Mouse (Mus musculus) liver, embryonic 13.5 days (tissue): Measurements from ENCODE around the gene Apbb1ip. TPM values are rescaled to one million over a fixed set of nuclear protein-coding genes. Genes with fewer than 3 reads are reported as not detected.

Experiments
- ATAC-seq: fragments of 200-750 bp; cut with Nextera tagmentation; 2 replicates; pipeline ENCODE4 v1.8.0; 2017; ENCODE audit warnings: low read depth, mild to moderate bottlenecking, moderate number of reproducible peaks, moderate library complexity
- DNase-seq: peaks from one replicate; pipeline ENCODE4 v3.0.0; 2022
- H3K27ac ChIP-seq: fragments of 300-500 bp; sonication (generic); 2 replicates; pipeline ENCODE4 v1.5.1; 2015; ENCODE audit warnings: moderate library complexity, mild to moderate bottlenecking, inconsistent platforms
- H3K27me3 ChIP-seq: fragments of 300-500 bp; sonication (generic); 2 replicates; pipeline ENCODE4 v1.6.1; 2015; ENCODE audit warnings: mild to moderate bottlenecking, inconsistent platforms
- H3K36me3 ChIP-seq: fragments of 300-500 bp; sonication (generic); 2 replicates; pipeline ENCODE4 v1.6.1; 2015; ENCODE audit warnings: mild to moderate bottlenecking, inconsistent platforms
- H3K4me1 ChIP-seq: fragments of 300-500 bp; sonication (generic); replicated peaks from 2 replicates; pipeline ENCODE4 v1.6.1; 2015; ENCODE audit warnings: inconsistent platforms
- H3K4me2 ChIP-seq: fragments of 300-500 bp; sonication (generic); 2 replicates; pipeline ENCODE4 v1.6.1; 2015; ENCODE audit warnings: inconsistent platforms, mild to moderate bottlenecking, moderate library complexity
- H3K4me3 ChIP-seq: fragments of 300-500 bp; sonication (generic); replicated peaks from 2 replicates; pipeline ENCODE4 v1.5.1; 2015; ENCODE audit warnings: mild to moderate bottlenecking, inconsistent platforms
- H3K9ac ChIP-seq: fragments of 300-500 bp; sonication (generic); 2 replicates; pipeline ENCODE4 v1.6.1; 2015; ENCODE audit warnings: mild to moderate bottlenecking, inconsistent platforms
- H3K9me3 ChIP-seq: fragments of 300-500 bp; sonication (generic); replicated peaks from 2 replicates; pipeline ENCODE4 v1.6.1; 2016; ENCODE audit warnings: inconsistent platforms
- WGBS: fragments of 180-500 bp; shearing (Covaris S2); methylation state at CpG from one replicate; pipeline ENCODE4 v1.1.7; 2015; ENCODE audit not compliant: insufficient replicate concordance; 5-methylcytosine and 5-hydroxymethylcytosine counted together
- polyA plus RNA-seq: library from polyadenylated mRNA; unstranded; fragments of >200 nt; fragmentation: Nextera tagmentation; extraction: Ambion mirVana; gene quantifications from 2 replicates; pipeline ENCODE4 v1.2.1, GENCODE M21; 2015

Gene Apbb1ip
- polyA plus RNA-seq, 1 experiment from 2014 or later, result 17.2 TPM

DNA sequence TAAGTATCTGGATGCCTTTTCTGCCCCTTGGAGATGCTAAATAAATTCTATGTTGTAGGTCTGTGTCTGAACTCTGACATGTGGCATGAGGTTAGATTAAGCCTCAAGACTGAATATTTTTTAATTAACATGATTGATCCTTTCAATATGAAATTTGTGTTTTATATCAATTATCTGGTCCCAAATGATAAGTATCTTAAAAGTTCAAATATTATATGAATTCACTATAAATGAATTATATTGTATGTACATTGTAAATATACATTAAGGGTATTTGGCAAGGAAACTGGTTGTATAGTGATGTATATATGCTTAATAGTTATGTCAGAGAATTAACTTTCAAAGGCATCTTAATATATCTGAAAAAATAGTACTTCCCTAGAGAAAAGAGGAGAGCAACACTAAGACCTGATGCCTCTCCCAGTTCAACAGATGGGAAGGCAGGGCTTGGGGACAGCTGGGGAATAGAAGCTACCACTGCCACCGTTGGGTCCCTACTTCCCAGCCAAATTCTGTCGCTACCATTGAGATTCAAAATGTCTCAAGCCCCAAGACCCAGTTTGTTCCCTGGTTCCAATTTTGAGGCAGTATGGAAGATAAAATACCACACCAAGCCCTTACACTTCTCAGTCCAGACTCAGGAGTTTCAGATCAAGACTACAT is 2.8 kb downstream of the Apbb1ip start:
- DNase-seq (no peak), ATAC-seq (no peak)
- Histone ChIP-seq H3K27me3 (no peaks in the 10 kb centered on the region), H3K27ac (peak overlapping the region; percentile 73), H3K9me3 (no peaks in the 10 kb centered on the region), H3K36me3 (no peaks in the 10 kb centered on the region), H3K9ac (peak overlapping the region; percentile 60), H3K4me1 (peaks cover 71% of the 10 kb centered on the region), H3K4me2 (peak overlapping the region; percentile 50), H3K4me3 (no peak overlapping the region)
- WGBS, result 68% methylated on average over 2 of the region's 2 CpGs

DNA sequence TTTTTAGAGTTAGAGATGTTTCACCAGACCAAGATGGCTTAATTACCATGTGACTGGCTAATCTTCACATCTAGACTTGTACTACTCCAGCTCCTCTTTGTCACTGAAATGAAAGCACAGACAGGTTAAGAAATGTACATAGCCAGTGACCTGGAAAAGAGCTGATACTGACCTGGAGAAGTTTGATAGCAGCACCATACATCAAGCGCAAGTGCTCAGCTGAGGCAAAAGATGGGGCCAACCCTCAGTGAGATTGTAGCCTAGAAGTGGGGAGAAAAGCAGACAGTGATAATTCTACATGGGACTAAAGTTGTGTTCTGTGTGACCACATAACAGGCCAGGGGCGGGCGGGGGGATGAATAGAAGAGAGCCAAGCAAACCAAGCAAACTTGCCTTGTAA is 3.9 kb downstream of the Apbb1ip start:
- Histone ChIP-seq H3K36me3 (no peaks in the 10 kb centered on the region), H3K4me1 (peaks cover 76% of the 10 kb centered on the region), H3K4me3 (no peak overlapping the region), H3K9ac (no peak overlapping the region), H3K27ac (peak overlapping the region; percentile 44), H3K27me3 (no peaks in the 10 kb centered on the region), H3K9me3 (no peaks in the 10 kb centered on the region), H3K4me2 (peak overlapping the region; percentile 26)
- WGBS, result 41% methylated on average over 3 of the region's 3 CpGs
- ATAC-seq, result peak; percentile 50
- peak; percentile 23 for DNase-seq

DNA sequence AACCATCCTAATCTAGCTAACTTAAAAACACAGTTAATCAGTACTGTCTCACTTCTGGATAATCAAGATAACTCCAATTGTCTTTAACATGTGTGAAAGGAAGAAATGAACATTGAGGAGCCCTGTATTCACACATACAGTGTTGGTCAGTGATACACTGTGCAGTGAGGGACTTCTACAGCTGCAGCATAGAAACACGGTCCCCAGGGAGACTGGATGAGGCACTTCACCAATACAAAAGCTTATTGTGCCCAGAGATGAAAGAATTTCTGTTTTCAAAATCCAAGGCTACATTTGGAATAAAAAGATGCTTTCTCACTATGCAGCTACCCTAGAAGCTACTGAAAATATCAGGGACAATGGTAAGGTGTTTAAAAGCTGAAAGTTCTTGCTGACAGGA is 7.0 kb downstream of the Apbb1ip start:
- DNase-seq, result no peak
- ATAC-seq, result no peak
- Histone ChIP-seq H3K4me2 (no peak overlapping the region), H3K27me3 (no peaks in the 10 kb centered on the region), H3K36me3 (no peaks in the 10 kb centered on the region), H3K4me1 (peaks cover 68% of the 10 kb centered on the region), H3K9me3 (no peaks in the 10 kb centered on the region), H3K4me3 (no peak overlapping the region), H3K9ac (no peak overlapping the region), H3K27ac (peak overlapping the region; percentile 81)
- 58% methylated on average over 1 of the region's 1 CpGs for WGBS

DNA sequence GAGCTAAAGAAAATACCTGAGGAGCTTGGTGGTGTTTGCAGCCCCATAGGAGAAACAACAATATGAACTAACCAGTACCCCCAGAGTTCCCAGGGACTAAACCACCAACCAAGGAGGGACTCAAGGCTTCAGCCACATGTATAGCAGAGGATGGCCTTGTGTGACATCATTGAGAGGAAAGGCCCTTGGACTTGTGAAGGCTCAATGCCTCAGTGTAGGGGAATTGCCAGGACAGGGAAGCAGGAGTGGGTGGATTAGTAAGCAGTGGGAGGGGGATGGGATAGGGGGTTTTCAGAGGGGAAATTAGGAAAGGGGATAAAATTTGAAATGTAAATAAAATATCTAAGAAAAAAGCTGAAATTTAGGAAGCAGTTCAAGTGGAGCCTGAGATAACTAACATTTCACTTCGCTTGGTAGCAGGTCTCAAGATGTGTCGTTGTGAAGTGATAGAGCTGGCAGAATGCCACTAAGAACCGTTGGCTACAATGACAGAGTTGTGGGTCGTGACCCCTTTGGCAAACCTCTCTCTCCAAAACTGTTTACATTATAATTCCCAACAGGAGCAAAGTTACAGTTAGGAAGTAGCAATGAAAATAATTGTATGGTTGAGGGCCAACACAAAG is 7.6 kb downstream of the Apbb1ip start:
- Histone ChIP-seq H3K27ac (peak overlapping the region; percentile 81), H3K4me2 (peak overlapping the region; percentile 39), H3K9ac (peak overlapping the region; percentile 33; the same call in 1 of the 2 replicates), H3K36me3 (no peaks in the 10 kb centered on the region), H3K27me3 (no peaks in the 10 kb centered on the region), H3K9me3 (no peaks in the 10 kb centered on the region), H3K4me3 (no peak overlapping the region), H3K4me1 (peaks cover 70% of the 10 kb centered on the region)
- DNase-seq (no peak), ATAC-seq (no peak)
- WGBS, result 30% methylated on average over 4 of the region's 4 CpGs

DNA sequence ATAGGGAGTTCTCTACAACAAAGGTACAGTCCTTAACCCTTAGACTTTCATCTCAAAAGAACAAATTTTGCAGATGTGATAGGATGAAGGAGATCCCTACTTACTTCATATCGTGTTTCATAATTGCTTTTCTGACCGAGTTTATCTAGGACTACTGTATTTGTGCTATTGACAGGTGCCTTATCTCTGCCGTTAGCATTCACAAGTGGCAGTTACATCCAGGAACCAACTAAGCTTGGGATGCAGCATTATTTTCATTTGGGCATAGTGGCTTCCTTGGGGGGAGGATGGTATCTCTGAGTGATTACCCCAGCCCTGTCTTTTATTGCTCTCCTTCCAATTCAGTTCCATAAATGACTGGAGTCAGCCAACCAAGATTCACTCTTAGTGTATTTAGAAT is 8.2 kb downstream of the Apbb1ip start:
- 17% methylated on average over 3 of the region's 3 CpGs for WGBS
- peaks cover 71% of the 10 kb centered on the region for H3K4me1 ChIP-seq
- peak overlapping the region; percentile 33; the same call in 1 of the 2 replicates for H3K9ac ChIP-seq
- ATAC-seq (peak; percentile 74), DNase-seq (no peak)
- H3K27me3 ChIP-seq, result no peaks in the 10 kb centered on the region
- no peaks in the 10 kb centered on the region for H3K36me3 ChIP-seq
- peak overlapping the region; percentile 81 for H3K27ac ChIP-seq
- H3K9me3 ChIP-seq, result no peaks in the 10 kb centered on the region
- peak overlapping the region; percentile 39 for H3K4me2 ChIP-seq
- H3K4me3 ChIP-seq, result no peak overlapping the region

- WGBS, result 56% methylated on average over 2 of the region's 2 CpGs
- Histone ChIP-seq H3K36me3 (no peaks in the 10 kb centered on the region), H3K9ac (no peak overlapping the region), H3K4me3 (no peak overlapping the region), H3K9me3 (no peaks in the 10 kb centered on the region), H3K4me1 (peaks cover 61% of the 10 kb centered on the region), H3K27me3 (no peaks in the 10 kb centered on the region), H3K4me2 (no peak overlapping the region), H3K27ac (no peak overlapping the region)
- ATAC-seq (peak; percentile 49), DNase-seq (no peak)
Observed at GRCm38 (mm10) chr2:22783137-22783638, 9.3 kb downstream of the Apbb1ip start.

GRCm38 (mm10) chr2:22784186-22784585 is 10.3 kb downstream of the Apbb1ip start:
- Histone ChIP-seq H3K4me1 (peaks cover 53% of the 10 kb centered on the region), H3K9me3 (no peaks in the 10 kb centered on the region), H3K9ac (no peak overlapping the region), H3K36me3 (no peaks in the 10 kb centered on the region), H3K4me2 (no peak overlapping the region), H3K27me3 (no peaks in the 10 kb centered on the region), H3K4me3 (no peak overlapping the region), H3K27ac (no peak overlapping the region)
- DNase-seq (no peak), ATAC-seq (no peak)
- 76% methylated on average over 3 of the region's 3 CpGs for WGBS

DNA sequence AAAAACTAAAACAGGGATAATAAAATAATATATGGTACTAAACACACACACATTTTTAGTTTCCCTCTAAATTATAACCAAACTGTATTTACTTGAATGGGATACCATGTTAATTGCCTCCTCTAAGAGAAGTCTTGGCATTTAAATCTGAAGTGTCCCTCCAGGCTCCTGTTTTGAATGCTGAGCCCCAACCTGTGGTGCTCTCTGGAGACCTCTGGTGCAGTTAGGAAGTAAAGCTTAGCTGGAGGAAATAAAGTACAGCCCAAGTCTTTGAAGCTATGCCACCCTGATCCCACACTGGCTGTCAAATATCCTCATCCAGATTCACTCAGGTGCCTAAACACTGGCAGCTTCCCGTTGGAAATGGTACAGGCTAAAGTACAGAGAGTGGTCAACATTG is 10.9 kb downstream of the Apbb1ip start:
- H3K4me2 ChIP-seq, result no peak overlapping the region
- no peak for ATAC-seq
- 41% methylated on average over 1 of the region's 1 CpGs for WGBS
- H3K27ac ChIP-seq, result no peak overlapping the region
- no peaks in the 10 kb centered on the region for H3K9me3 ChIP-seq
- no peaks in the 10 kb centered on the region for H3K36me3 ChIP-seq
- H3K27me3 ChIP-seq, result no peaks in the 10 kb centered on the region
- no peak for DNase-seq
- peaks cover 51% of the 10 kb centered on the region for H3K4me1 ChIP-seq
- no peak overlapping the region for H3K9ac ChIP-seq
- H3K4me3 ChIP-seq, result no peak overlapping the region

DNA sequence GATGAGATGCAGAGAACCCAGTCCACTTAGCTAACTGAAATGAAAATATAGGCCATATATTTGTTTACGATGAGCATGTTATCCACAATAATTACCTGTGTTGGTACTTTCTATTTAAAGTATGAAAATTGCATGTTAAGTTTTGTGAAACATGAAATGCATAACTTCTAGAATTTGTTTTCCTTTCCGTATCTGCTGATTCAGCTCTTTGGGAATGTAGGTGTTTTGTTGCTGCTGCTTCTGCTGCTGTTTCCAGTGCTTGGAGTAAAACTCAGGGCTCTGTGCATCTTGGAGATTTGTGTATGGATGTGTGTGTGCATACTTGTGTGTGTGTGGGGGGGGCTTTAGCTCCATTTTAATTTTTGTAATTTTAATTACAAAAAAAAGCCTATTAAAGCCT is 14.8 kb downstream of the Apbb1ip start:
- H3K27ac ChIP-seq, result no peak overlapping the region
- no peak overlapping the region for H3K4me2 ChIP-seq
- 76% methylated on average over 2 of the region's 2 CpGs for WGBS
- H3K9me3 ChIP-seq, result no peaks in the 10 kb centered on the region
- no peak overlapping the region for H3K4me3 ChIP-seq
- peaks cover 22% of the 10 kb centered on the region for H3K4me1 ChIP-seq
- DNase-seq, result no peak
- no peak for ATAC-seq
- no peaks in the 10 kb centered on the region for H3K27me3 ChIP-seq
- H3K36me3 ChIP-seq, result no peaks in the 10 kb centered on the region; the same call in 1 of the 2 replicates
- H3K9ac ChIP-seq, result no peak overlapping the region

GRCm38 (mm10) chr2:22789576-22789975 is 15.7 kb downstream of the Apbb1ip start:
- Histone ChIP-seq H3K4me1 (0 out of 2 replicates have a peak, but pooled peaks cover 14% of the 10 kb centered on the region), H3K36me3 (no peaks in the 10 kb centered on the region; the same call in 1 of the 2 replicates), H3K9ac (no peak overlapping the region), H3K4me3 (no peak overlapping the region), H3K27me3 (no peaks in the 10 kb centered on the region), H3K27ac (no peak overlapping the region), H3K9me3 (no peaks in the 10 kb centered on the region), H3K4me2 (no peak overlapping the region)
- DNase-seq, result no peak
- WGBS, result 23% methylated on average over 1 of the region's 1 CpGs
- ATAC-seq, result no peak

DNA sequence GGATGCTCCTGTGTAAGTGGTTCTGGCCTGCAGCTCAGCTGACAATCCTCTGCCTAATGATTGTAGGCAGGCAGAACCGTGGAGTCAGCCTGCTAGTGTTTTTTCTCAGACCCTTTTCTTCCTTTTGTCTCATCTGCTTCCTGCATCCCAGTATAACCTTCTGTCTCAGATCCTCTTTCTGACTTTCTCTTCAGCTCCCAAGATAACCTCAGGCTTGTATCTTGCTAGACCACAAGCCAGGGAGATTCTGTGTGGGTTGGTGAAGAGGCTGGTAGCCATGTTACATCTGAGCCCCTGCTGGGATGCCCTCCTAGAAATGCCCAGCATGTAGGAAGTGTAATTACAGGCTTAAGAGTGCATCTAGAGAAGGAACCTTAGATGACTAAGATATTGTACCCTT is 16.5 kb downstream of the Apbb1ip start:
- H3K4me2 ChIP-seq, result no peak overlapping the region
- H3K4me1 ChIP-seq, result 0 out of 2 replicates have a peak, but pooled peaks cover 11% of the 10 kb centered on the region
- no peaks in the 10 kb centered on the region for H3K27me3 ChIP-seq
- H3K27ac ChIP-seq, result no peak overlapping the region
- H3K9ac ChIP-seq, result no peak overlapping the region
- H3K4me3 ChIP-seq, result no peak overlapping the region
- ATAC-seq, result no peak
- no peak for DNase-seq
- 18% methylated on average over 1 of the region's 1 CpGs for WGBS
- H3K9me3 ChIP-seq, result peaks cover 4% of the 10 kb centered on the region; the same call in 1 of the 2 replicates
- H3K36me3 ChIP-seq, result peaks cover 6% of the 10 kb centered on the region
